Mouse (Mus musculus) ES-E14 (cell line): ENCODE measurements around the gene Vps9d1. TPM values are rescaled to one million over a fixed set of nuclear protein-coding genes. Genes with fewer than 3 reads are reported as not detected.
A peak's percentile ranks its signal among the peaks of the same experiment; 100 is the strongest.

ENCODE experiments used
- DNase-seq: peaks from one replicate; pipeline ENCODE4 v3.0.0-alpha.2; 2013; ENCODE audit warnings: low read depth, low spot score
- H3K27ac ChIP-seq: 2 replicates; pipeline ENCODE4 v1.5.1; 2012; ENCODE audit warnings: low read depth, mild to moderate bottlenecking, low read length, moderate library complexity, mixed read lengths; ENCODE audit not compliant: poor library complexity, insufficient read depth, severe bottlenecking
- H3K36me3 ChIP-seq: 2 replicates; pipeline ENCODE4 v1.6.1; 2012; ENCODE audit warnings: mild to moderate bottlenecking, low read length, moderate library complexity, mixed read lengths; ENCODE audit not compliant: control insufficient read depth, poor library complexity, insufficient read depth, severe bottlenecking
- H3K4me1 ChIP-seq, 2 experiments: fragments of 150-350 bp in 1 of 2; sonication (generic) in 1 of 2; 2 replicates each; pipeline ENCODE4 v1.6.1; 2012; ENCODE audit warnings: low read length in 2 of 2, mild to moderate bottlenecking in 1 of 2, mixed read lengths in 1 of 2; ENCODE audit not compliant: control insufficient read depth in 2 of 2, insufficient read depth in 2 of 2, poor library complexity in 1 of 2
- H3K4me3 ChIP-seq, 2 experiments: fragments of 150-350 bp in 1 of 2; sonication (generic) in 1 of 2; 2 replicates each; pipeline ENCODE4 v1.5.1; 2012; ENCODE audit warnings: low read length in 2 of 2, low read depth in 1 of 2, mild to moderate bottlenecking in 1 of 2, mixed read lengths in 1 of 2; ENCODE audit not compliant: insufficient read depth in 1 of 2, poor library complexity in 1 of 2, severe bottlenecking in 1 of 2
- H3K9ac ChIP-seq: 2 replicates; pipeline ENCODE4 v1.6.1; 2012; ENCODE audit warnings: low read depth, mild to moderate bottlenecking, low read length, mixed read lengths; ENCODE audit not compliant: poor library complexity, insufficient read depth, severe bottlenecking
- H3K9me3 ChIP-seq: fragments of 150-350 bp; sonication (generic); 2 replicates; pipeline ENCODE4 v1.6.1; 2012; ENCODE audit warnings: low read depth, mild to moderate bottlenecking, low read length; ENCODE audit not compliant: control insufficient read depth, insufficient read depth
- CHD2 ChIP-seq: IDR thresholded peaks from 2 replicates; pipeline ENCODE4 v1.6.1; 2014; ENCODE audit warnings: mild to moderate bottlenecking, low read depth, low read length, inconsistent platforms
- HCFC1 ChIP-seq: IDR thresholded peaks from 2 replicates; pipeline ENCODE4 v1.6.1; 2012; ENCODE audit warnings: low read length, inconsistent platforms, borderline replicate concordance; ENCODE audit not compliant: insufficient read depth
- MAFK ChIP-seq: IDR thresholded peaks from 2 replicates; pipeline ENCODE4 v1.6.1; 2014; ENCODE audit warnings: mild to moderate bottlenecking, low read depth, low read length, inconsistent platforms; ENCODE audit not compliant: insufficient read depth
- ZC3H11A ChIP-seq: IDR thresholded peaks from 2 replicates; pipeline ENCODE4 v1.6.1; 2012; ENCODE audit warnings: low read depth, mild to moderate bottlenecking, inconsistent platforms, low read length, borderline replicate concordance
- ZNF384 ChIP-seq: IDR thresholded peaks from 2 replicates; pipeline ENCODE4 v1.6.1; 2012; ENCODE audit warnings: low read depth, low read length, inconsistent platforms
- in situ Hi-C, 2 experiments: fragments of 600-800 bp; cut with MboI; formaldehyde crosslinking; loops; one replicate each; pipeline ENCODE4 v1.15.1; 2025; ENCODE audit warnings: low sequenced_read_pairs in 2 of 2, inconsistent platforms in 1 of 2; ENCODE audit not compliant: unreplicated experiment in 2 of 2
- total RNA-seq: library from RNA; depleted of rRNA; stranded (reverse); fragments of 300-350 nt; gene quantifications from 2 replicates; pipeline ENCODE4 v1.2.3, GENCODE M21; 2012

Vps9d1 gene
- total RNA-seq, 1 experiment: 10.8 TPM

GRCm38 (mm10) chr8:123257114-123257513 lies 3.0 kb upstream of the Vps9d1 start:
- no peak for DNase-seq
- H3K4me1 ChIP-seq: no peaks in the 10 kb centered on the region
- no peak overlapping the region; the same call in 1 of the 2 replicates for H3K27ac ChIP-seq
- no peak for TF ChIP-seq CHD2
- TF ChIP-seq ZC3H11A: no peak
- H3K9ac ChIP-seq: no peak overlapping the region
- no peaks in the 10 kb centered on the region for H3K9me3 ChIP-seq
- in situ Hi-C loops: no loop called here
- no peak overlapping the region for H3K4me3 ChIP-seq
- H3K36me3 ChIP-seq: peaks cover 13% of the 10 kb centered on the region; the same call in 1 of the 2 replicates

GRCm38 (mm10) chr8:123255170-123255569 lies 1.0 kb upstream of the Vps9d1 start:
- H3K9ac ChIP-seq: no peak overlapping the region
- H3K4me3 ChIP-seq: peak overlapping the region; percentile 92 to 96; a peak in 2 of 4 replicates
- in situ Hi-C loops: no loop called here
- peaks cover 11% of the 10 kb centered on the region; the same call in 1 of the 2 replicates for H3K36me3 ChIP-seq
- DNase-seq: no peak
- H3K9me3 ChIP-seq: no peaks in the 10 kb centered on the region
- H3K27ac ChIP-seq: no peak overlapping the region
- TF ChIP-seq ZC3H11A (no peak), MAFK (no peak), ZNF384 (no peak)
- no peaks in the 10 kb centered on the region for H3K4me1 ChIP-seq

GRCm38 (mm10) chr8:123253451-123254098 lies 573 bp downstream of the Vps9d1 start:
- no peak for TF ChIP-seq CHD2
- H3K36me3 ChIP-seq: peaks cover 9% of the 10 kb centered on the region; the same call in 1 of the 2 replicates
- H3K4me3 ChIP-seq: peak overlapping the region; percentile 90 to 96
- H3K9me3 ChIP-seq: no peaks in the 10 kb centered on the region
- no peak overlapping the region for H3K27ac ChIP-seq
- H3K4me1 ChIP-seq: no peaks in the 10 kb centered on the region
- peak overlapping the region; percentile 93 for H3K9ac ChIP-seq
- in situ Hi-C loops: no loop called here
- DNase-seq: no peak

- no peak overlapping the region for H3K27ac ChIP-seq
- no peaks in the 10 kb centered on the region for H3K4me1 ChIP-seq
- H3K36me3 ChIP-seq: peaks cover 9% of the 10 kb centered on the region; the same call in 1 of the 2 replicates
- H3K4me3 ChIP-seq: no peak overlapping the region
- H3K9me3 ChIP-seq: no peaks in the 10 kb centered on the region
- in situ Hi-C loops: no loop called here
- H3K9ac ChIP-seq: no peak overlapping the region
- no peak for DNase-seq
- TF ChIP-seq ZNF384: no peak
- no peak for TF ChIP-seq HCFC1
- no peak for TF ChIP-seq MAFK
- no peak for TF ChIP-seq CHD2
- TF ChIP-seq ZC3H11A: no peak
Measured at GRCm38 (mm10) chr8:123252925-123253324, 1.2 kb downstream of the Vps9d1 start.

GRCm38 (mm10) chr8:123250940-123251339 lies 3.2 kb downstream of the Vps9d1 start:
- Histone ChIP-seq H3K4me1 (no peaks in the 10 kb centered on the region; a peak in 1 of 4 replicates), H3K9me3 (no peaks in the 10 kb centered on the region), H3K27ac (no peak overlapping the region), H3K4me3 (no peak overlapping the region), H3K9ac (no peak overlapping the region), H3K36me3 (peaks cover 3% of the 10 kb centered on the region; the same call in 1 of the 2 replicates)
- no peak for DNase-seq
- in situ Hi-C loops: no loop called here
- TF ChIP-seq MAFK (no peak), ZNF384 (no peak), CHD2 (no peak), HCFC1 (no peak), ZC3H11A (no peak)
